Mouse (Mus musculus) kidney, adult 2 months (tissue): Measurements from ENCODE around the gene Chst11. TPM values are rescaled to one million over a fixed set of nuclear protein-coding genes. Genes with fewer than 3 reads are reported as not detected.

Source experiments
- DNase-seq: peaks from one replicate; pipeline ENCODE4 v3.0.0; 2021
- H3K27ac ChIP-seq: fragments of 200-500 bp; 2 replicates; pipeline ENCODE4 v1.5.1; 2012; ENCODE audit warnings: low read depth, low read length, control low read depth, inconsistent platforms; ENCODE audit not compliant: insufficient read depth
- H3K27me3 ChIP-seq: fragments of 200-500 bp; replicated peaks from 2 replicates; pipeline ENCODE4 v1.6.1; 2012; ENCODE audit warnings: mild to moderate bottlenecking, moderate library complexity, low read length, inconsistent platforms; ENCODE audit not compliant: control insufficient read depth, insufficient read depth
- H3K36me3 ChIP-seq: fragments of 200-500 bp; 2 replicates; pipeline ENCODE4 v1.6.1; 2012; ENCODE audit warnings: mild to moderate bottlenecking, moderate library complexity, low read length, inconsistent platforms; ENCODE audit not compliant: control insufficient read depth, insufficient read depth
- H3K4me1 ChIP-seq: fragments of 200-500 bp; 2 replicates; pipeline ENCODE4 v1.6.1; 2011; ENCODE audit warnings: low read length; ENCODE audit not compliant: control insufficient read depth, insufficient read depth
- H3K4me3 ChIP-seq: fragments of 200-500 bp; 2 replicates; pipeline ENCODE4 v1.5.1; 2011; ENCODE audit warnings: mild to moderate bottlenecking, low read depth, low read length, control low read depth; ENCODE audit not compliant: insufficient read depth
- CTCF ChIP-seq: fragments of 200-500 bp; conservative IDR thresholded peaks from 2 replicates; pipeline ENCODE4 v1.5.1; 2011; ENCODE audit warnings: low read depth, mild to moderate bottlenecking, control low read depth, low read length, moderate library complexity, mixed read lengths; ENCODE audit not compliant: insufficient read depth, insufficient read length
- POLR2A ChIP-seq: fragments of 200-500 bp; IDR thresholded peaks from one replicate; pipeline ENCODE4 v1.6.1; 2011; ENCODE audit warnings: low read depth, low read length, control low read depth
- WGBS: fragments of 180-500 bp; shearing (Covaris S2); methylation state at CpG from one replicate; pipeline ENCODE4 v1.1.7; 2018; 5-methylcytosine and 5-hydroxymethylcytosine counted together
- polyA plus RNA-seq: library from polyadenylated mRNA; depleted of rRNA; stranded (reverse); fragments of >200 nt; gene quantifications from 2 replicates; pipeline ENCODE4 v1.2.3, GENCODE M21; 2012

The Chst11 gene
- polyA plus RNA-seq, 1 experiment = 8.0 TPM

DNA sequence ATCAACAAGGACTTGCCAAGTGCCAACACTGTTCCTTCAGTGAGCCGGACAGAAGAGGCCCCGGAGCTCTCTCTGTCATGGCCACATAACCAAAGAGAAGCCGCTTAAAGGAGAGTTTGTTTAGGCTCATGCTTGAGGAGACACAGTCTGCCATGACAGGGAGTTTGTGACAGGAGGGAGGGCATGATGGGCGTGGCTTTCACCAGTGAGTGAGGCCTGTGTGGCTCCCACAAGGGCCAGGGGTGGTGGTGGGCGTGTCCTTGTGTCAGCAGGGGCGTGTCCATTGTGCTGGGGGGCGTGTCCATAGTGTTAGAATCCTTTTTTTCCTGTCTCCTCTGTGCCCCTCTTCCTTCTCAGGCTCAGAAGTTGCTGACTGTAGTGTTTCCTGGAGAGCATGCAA lies 87.8 kb downstream of the Chst11 start:
- TF ChIP-seq POLR2A (no peak), CTCF (no peak)
- no peaks in the 10 kb centered on the region for H3K36me3 ChIP-seq

DNA sequence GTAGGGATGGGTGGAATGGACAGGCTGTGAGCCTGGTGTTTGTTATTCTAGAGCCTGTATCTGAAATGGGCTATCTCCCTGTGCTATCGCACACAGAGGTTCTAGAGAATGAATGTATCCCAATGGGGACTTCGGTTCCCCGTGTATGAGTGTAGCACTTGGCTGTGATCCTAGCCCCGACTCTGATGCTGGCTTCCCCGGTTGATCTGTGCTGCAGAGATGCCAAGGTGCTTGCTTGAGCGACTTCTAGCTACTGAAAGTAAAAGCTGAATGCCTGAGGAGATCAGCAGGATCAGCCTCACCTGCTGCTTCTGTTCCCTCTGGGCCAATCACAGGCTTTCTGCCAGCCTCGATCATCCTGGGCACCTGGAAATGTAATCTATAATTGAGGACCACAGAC lies 91.5 kb downstream of the Chst11 start:
- 64% methylated on average over 7 of the region's 7 CpGs for WGBS

More for the DNA sequence above, 87.8 kb downstream of the Chst11 start:
- Histone ChIP-seq H3K27ac (no peak overlapping the region), H3K4me3 (no peak overlapping the region), H3K4me1 (peaks cover 12% of the 10 kb centered on the region; the same call in 1 of the 2 replicates), H3K27me3 (no peaks in the 10 kb centered on the region)
- DNase-seq = no peak
- 50% methylated on average over 7 of the region's 7 CpGs for WGBS

DNA sequence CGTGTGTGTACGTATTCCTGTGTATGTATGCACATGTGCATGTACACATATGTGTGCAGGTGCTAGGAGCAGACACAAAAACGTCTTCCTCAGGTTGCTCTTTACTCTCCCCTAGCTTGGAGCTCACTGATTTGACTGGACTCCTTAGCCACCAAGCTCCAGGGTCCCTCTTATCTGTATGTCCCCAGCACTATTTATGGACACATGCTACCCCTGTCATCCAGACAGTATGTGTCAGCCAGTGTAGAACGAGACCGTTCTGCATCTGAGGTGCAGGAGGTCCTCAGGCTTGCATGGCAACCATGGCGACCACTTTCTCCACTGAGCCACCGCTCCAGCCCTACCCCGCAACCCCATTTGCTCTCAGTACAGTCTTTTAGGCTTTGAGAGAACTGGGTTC lies 93.4 kb downstream of the Chst11 start:
- no peak for TF ChIP-seq CTCF
- TF ChIP-seq POLR2A = no peak

More for the DNA sequence above, 91.5 kb downstream of the Chst11 start:
- H3K36me3 ChIP-seq = no peaks in the 10 kb centered on the region
- no peak for DNase-seq
- H3K27me3 ChIP-seq = no peaks in the 10 kb centered on the region
- no peak overlapping the region for H3K27ac ChIP-seq
- TF ChIP-seq POLR2A (no peak), CTCF (no peak)
- H3K4me1 ChIP-seq = no peaks in the 10 kb centered on the region
- no peak overlapping the region for H3K4me3 ChIP-seq

DNA sequence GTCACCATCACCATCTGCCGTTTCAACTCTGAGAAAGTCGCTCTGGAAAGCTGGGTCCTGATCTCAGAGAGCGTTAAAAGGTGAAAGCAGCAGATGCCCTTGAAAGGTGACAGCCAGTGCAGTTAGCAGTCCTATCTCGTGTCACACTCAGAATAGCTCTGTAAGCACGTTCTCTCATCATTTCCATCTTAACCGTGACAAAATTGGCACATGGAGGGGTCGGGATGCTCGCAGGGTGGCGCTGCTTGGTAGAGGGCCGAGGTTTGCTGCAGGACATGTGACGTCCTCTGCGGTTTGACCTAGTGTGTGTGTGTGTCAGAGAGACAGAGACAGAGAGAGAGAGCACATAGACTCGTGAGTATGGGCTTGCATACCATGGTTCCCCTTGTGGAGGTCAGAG lies 94.5 kb downstream of the Chst11 start:
- Histone ChIP-seq H3K4me1 (peaks cover 7% of the 10 kb centered on the region; the same call in 1 of the 2 replicates), H3K36me3 (no peaks in the 10 kb centered on the region), H3K27ac (no peak overlapping the region), H3K4me3 (no peak overlapping the region), H3K27me3 (no peaks in the 10 kb centered on the region)
- TF ChIP-seq CTCF = no peak
- no peak for TF ChIP-seq POLR2A
- no peak for DNase-seq
- 68% methylated on average over 13 of the region's 13 CpGs for WGBS

More for the DNA sequence above, 93.4 kb downstream of the Chst11 start:
- Histone ChIP-seq H3K27me3 (no peaks in the 10 kb centered on the region), H3K4me3 (no peak overlapping the region), H3K27ac (no peak overlapping the region), H3K4me1 (peaks cover 2% of the 10 kb centered on the region; the same call in 1 of the 2 replicates), H3K36me3 (no peaks in the 10 kb centered on the region)
- WGBS = 91% methylated on average over 8 of the region's 8 CpGs
- no peak for DNase-seq

DNA sequence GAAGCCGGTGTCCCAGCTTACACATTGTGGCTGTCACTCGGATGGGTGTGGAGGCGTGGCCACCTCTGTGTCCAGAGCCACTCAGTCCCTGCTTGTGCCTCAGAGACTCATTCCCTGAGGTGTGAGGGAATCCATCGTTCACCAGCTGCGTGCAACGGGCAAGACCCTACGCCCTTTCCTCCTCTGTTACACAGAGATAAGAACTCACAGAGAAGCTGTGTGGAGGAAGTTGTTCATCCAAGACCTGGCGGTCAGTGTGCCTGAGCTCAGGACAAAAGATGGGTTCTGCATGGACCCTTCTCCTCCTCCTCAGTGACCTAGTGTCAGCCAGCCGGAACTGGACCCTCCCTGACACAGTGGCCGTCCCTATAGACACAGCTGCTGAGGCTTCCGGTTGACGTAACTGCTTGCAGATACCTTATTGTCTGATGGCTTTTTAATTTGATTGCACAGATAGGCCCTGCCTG lies 95.0 kb downstream of the Chst11 start:
- peak; percentile 27 for DNase-seq
- TF ChIP-seq POLR2A (no peak), CTCF (no peak)
- Histone ChIP-seq H3K27me3 (no peaks in the 10 kb centered on the region), H3K4me1 (peaks cover 7% of the 10 kb centered on the region; the same call in 1 of the 2 replicates), H3K36me3 (no peaks in the 10 kb centered on the region), H3K27ac (no peak overlapping the region), H3K4me3 (no peak overlapping the region)
- 52% methylated on average over 12 of the region's 12 CpGs for WGBS

DNA sequence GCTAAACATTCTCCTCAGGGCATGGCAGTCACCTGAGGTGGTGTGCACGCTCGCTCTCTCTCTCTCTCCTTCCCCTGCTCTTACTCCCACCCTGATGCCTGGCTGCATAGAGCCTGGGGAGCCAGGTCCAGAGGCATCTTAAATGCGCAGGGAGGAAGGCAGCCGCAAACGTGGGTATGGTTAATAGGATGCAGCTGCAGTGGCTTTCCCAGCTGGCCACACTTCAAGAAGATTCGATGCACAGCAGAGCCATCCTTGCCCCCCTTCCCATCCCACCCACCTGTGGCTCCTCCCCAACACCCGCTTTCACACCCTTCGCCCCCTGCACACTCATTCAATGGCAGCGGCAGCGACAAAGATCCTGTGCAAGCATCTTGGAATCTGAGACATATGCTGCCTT lies 95.6 kb downstream of the Chst11 start:
- Histone ChIP-seq H3K36me3 (no peaks in the 10 kb centered on the region), H3K27me3 (no peaks in the 10 kb centered on the region), H3K4me1 (peaks cover 7% of the 10 kb centered on the region; the same call in 1 of the 2 replicates), H3K27ac (no peak overlapping the region), H3K4me3 (no peak overlapping the region)
- no peak for DNase-seq
- TF ChIP-seq POLR2A (no peak), CTCF (no peak)
- WGBS = 68% methylated on average over 10 of the region's 10 CpGs

DNA sequence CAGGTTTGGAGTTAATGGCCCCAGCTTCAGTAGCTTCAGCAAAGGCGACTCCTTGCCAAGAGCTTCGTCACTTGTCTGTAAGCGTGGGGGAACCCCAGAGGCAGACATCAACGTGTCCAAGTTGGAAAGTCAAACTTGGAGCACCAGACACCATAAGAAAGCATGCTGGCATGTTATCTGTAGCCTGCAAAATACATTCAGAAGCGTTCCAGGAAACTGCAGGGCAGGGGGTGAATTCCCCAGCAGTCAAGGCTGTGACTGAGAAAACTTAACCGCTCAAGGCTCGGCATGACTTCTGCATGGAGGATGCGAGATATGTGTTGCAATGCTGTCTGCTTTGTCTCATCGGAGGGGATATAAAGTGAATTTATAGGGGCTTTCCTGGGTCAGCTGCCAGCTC lies 98.6 kb downstream of the Chst11 start:
- Histone ChIP-seq H3K4me1 (peaks cover 7% of the 10 kb centered on the region; the same call in 1 of the 2 replicates), H3K27me3 (no peaks in the 10 kb centered on the region), H3K27ac (no peak overlapping the region), H3K4me3 (no peak overlapping the region), H3K36me3 (no peaks in the 10 kb centered on the region)
- WGBS = 29% methylated on average over 9 of the region's 9 CpGs
- no peak for DNase-seq
- no peak for TF ChIP-seq POLR2A
- TF ChIP-seq CTCF = no peak

DNA sequence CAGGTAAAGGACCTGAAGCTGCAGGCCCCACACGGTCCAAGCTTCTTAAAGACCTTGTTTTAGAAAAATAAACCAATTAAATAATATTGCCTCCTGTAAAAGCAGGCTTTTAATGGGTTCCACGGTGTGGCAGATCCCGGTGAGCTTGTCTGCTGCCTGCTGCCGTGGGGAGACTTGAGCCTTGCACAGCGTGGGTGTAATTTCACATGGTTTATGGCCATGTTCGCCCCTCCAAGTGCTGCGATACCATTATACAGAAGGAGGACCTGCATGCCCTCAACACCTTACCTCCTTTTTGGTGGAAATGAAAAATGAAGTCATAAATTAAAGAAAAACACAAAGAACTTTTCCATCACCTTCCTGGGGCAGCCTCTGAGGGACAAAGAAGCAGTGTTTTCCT lies 103.0 kb downstream of the Chst11 start:
- 75% methylated on average over 7 of the region's 7 CpGs for WGBS
- H3K4me1 ChIP-seq = peaks cover 7% of the 10 kb centered on the region; the same call in 1 of the 2 replicates
- no peaks in the 10 kb centered on the region for H3K27me3 ChIP-seq
- TF ChIP-seq CTCF = no peak
- no peak for TF ChIP-seq POLR2A
- no peak overlapping the region for H3K27ac ChIP-seq
- no peaks in the 10 kb centered on the region for H3K36me3 ChIP-seq
- no peak for DNase-seq
- no peak overlapping the region for H3K4me3 ChIP-seq
